ENCODE assay signal across 8 mouse cellular contexts in genomic region chr4:155668689-155669597, GRCm38 (mm10). TPM values are rescaled to one million over a fixed set of nuclear protein-coding genes. Genes with fewer than 3 reads are reported as not detected.
DNase-seq lines count a peak whose midpoint lies in the region; ATAC-seq and TF ChIP-seq lines count a peak whose summit lies in the region.

TSS of gene Mib2 (minus strand) at chr4:155669198.

- no peaks in the 10 kb centered on the region for H3K9me3 ChIP-seq in ES-Bruce4 (replicated peaks; ENCODE audit: control insufficient read depth, insufficient read depth, low read length, poor library complexity, severe bottlenecking)
- no peaks in the 10 kb centered on the region for H3K9me3 ChIP-seq in forebrain, embryonic 13.5 days (replicated peaks)
- H3K9me3 ChIP-seq in liver, postnatal 0 days (ENCODE audit: low read length), result no peaks in the 10 kb centered on the region
- no peaks in the 10 kb centered on the region for H3K9me3 ChIP-seq in neural tube, embryonic 14.5 days (ENCODE audit: control insufficient read depth, low read length)

- peak within 1 kb of the TSS; percentile 93 for H3K4me2 ChIP-seq in forebrain, embryonic 13.5 days
- peak within 1 kb of the TSS; percentile 89 for H3K4me2 ChIP-seq in liver, postnatal 0 days (ENCODE audit: low read depth, low read length)
- peak within 1 kb of the TSS; percentile 93 for H3K4me2 ChIP-seq in neural tube, embryonic 14.5 days (ENCODE audit: low read depth, low read length)

- H3K4me3 ChIP-seq in ES-Bruce4 (ENCODE audit: low read depth, low read length), result peak within 1 kb of the TSS; percentile 94
- peak within 1 kb of the TSS; percentile 85 for H3K4me3 ChIP-seq in forebrain, embryonic 13.5 days
- H3K4me3 ChIP-seq in liver, postnatal 0 days (ENCODE audit: low read depth, low read length), result peak within 1 kb of the TSS; percentile 100
- H3K4me3 ChIP-seq in neural tube, embryonic 14.5 days (ENCODE audit: low read depth, low read length), result peak within 1 kb of the TSS; percentile 88

- peak; percentile 98 for DNase-seq in heart, postnatal 10 days
- DNase-seq in large intestine, adult 2 months (ENCODE audit: low read depth, low spot score), result peak; percentile 96
- DNase-seq in liver, postnatal 0 days, result peak; percentile 97
- DNase-seq in testis, postnatal 10 days (ENCODE audit: low spot score), result peak; percentile 98

- H3K27ac ChIP-seq in ES-Bruce4 (ENCODE audit: insufficient read depth, low read length), result peak within 1 kb of the TSS; percentile 96
- H3K27ac ChIP-seq in forebrain, embryonic 13.5 days, result peak within 1 kb of the TSS; percentile 74
- H3K27ac ChIP-seq in liver, postnatal 0 days (ENCODE audit: low read depth), result peak within 1 kb of the TSS; percentile 80
- H3K27ac ChIP-seq in neural tube, embryonic 14.5 days (ENCODE audit: low read depth, low read length), result peak within 1 kb of the TSS; percentile 80

- H3K9ac ChIP-seq in ES-Bruce4 (ENCODE audit: low read depth, poor library complexity, severe bottlenecking), result peak within 1 kb of the TSS; percentile 79
- H3K9ac ChIP-seq in forebrain, embryonic 13.5 days, result peak within 1 kb of the TSS; percentile 85
- peak within 1 kb of the TSS; percentile 88 for H3K9ac ChIP-seq in liver, postnatal 0 days (replicated peaks)
- peak within 1 kb of the TSS; percentile 82 for H3K9ac ChIP-seq in neural tube, embryonic 14.5 days (replicated peaks; ENCODE audit: low read depth, low read length)

- intact Hi-C loops in heart, postnatal 10 days (cut with DNase I), result no loop called here

- no peaks in the 10 kb centered on the region for H3K27me3 ChIP-seq in ES-Bruce4 (ENCODE audit: control insufficient read depth, insufficient read depth, low read length, poor library complexity, severe bottlenecking)
- 0 out of 2 replicates have a peak, but pooled peaks cover 4% of the 10 kb centered on the region for H3K27me3 ChIP-seq in forebrain, embryonic 13.5 days
- 0 out of 2 replicates have a peak, but pooled peaks cover 2% of the 10 kb centered on the region for H3K27me3 ChIP-seq in liver, postnatal 0 days (ENCODE audit: insufficient read depth, low read length)
- H3K27me3 ChIP-seq in neural tube, embryonic 14.5 days (ENCODE audit: control insufficient read depth, insufficient read depth, low read length), result no peaks in the 10 kb centered on the region

- peak; percentile 95 for ATAC-seq in cerebellum, adult (ENCODE audit: insufficient number of reproducible peaks, low FRiP score, low TSS enrichment)
- ATAC-seq in forebrain, embryonic 13.5 days, result peak; percentile 99
- peak; percentile 99 for ATAC-seq in liver, postnatal 0 days
- ATAC-seq in neural tube, embryonic 14.5 days (ENCODE audit: low read depth), result peak; percentile 99

- no peaks in the 10 kb centered on the region for H3K36me3 ChIP-seq in ES-Bruce4 (ENCODE audit: control insufficient read depth, insufficient read depth, low read length, poor library complexity, severe bottlenecking)
- H3K36me3 ChIP-seq in forebrain, embryonic 13.5 days (ENCODE audit: poor library complexity, severe bottlenecking), result peaks cover 8% of the 10 kb centered on the region
- H3K36me3 ChIP-seq in liver, postnatal 0 days (replicated peaks; ENCODE audit: insufficient read depth, low read length), result 0 out of 2 replicates have a peak, but pooled peaks cover 5% of the 10 kb centered on the region
- no peaks in the 10 kb centered on the region for H3K36me3 ChIP-seq in neural tube, embryonic 14.5 days (ENCODE audit: control insufficient read depth, insufficient read depth, low read length)

- TF ChIP-seq EP300 in ES-Bruce4 (IDR thresholded peaks at IDR 0.05; ENCODE audit: insufficient read depth, low read depth, low read length), result peak; percentile 62; the same call in 1 of the 2 replicates
- no peak for TF ChIP-seq EP300 in liver, postnatal 0 days (IDR thresholded peaks at IDR 0.05; ENCODE audit: low read depth)

- under 1% methylated on average over 70 of the region's 73 CpGs for WGBS in forebrain, embryonic 13.5 days
- under 1% methylated on average over 73 of the region's 73 CpGs for WGBS in large intestine, adult 2 months
- WGBS in liver, postnatal 0 days (ENCODE audit: insufficient replicate concordance), result 2% methylated on average over 73 of the region's 73 CpGs
- WGBS in neural tube, embryonic 14.5 days, result under 1% methylated on average over 73 of the region's 73 CpGs

- TF ChIP-seq POLR2A in ES-Bruce4 (IDR thresholded peaks at IDR 0.05; ENCODE audit: insufficient read depth, low read length), result no peak

- TF ChIP-seq CTCF in ES-Bruce4 (IDR thresholded peaks at IDR 0.05; ENCODE audit: low read depth, low read length), result no peak
- no peak for TF ChIP-seq CTCF in liver, postnatal 0 days (IDR thresholded peaks at IDR 0.05; ENCODE audit: low read depth)

- peaks cover 3% of the 10 kb centered on the region for H3K4me1 ChIP-seq in ES-Bruce4 (ENCODE audit: control insufficient read depth, insufficient read depth, low read length)
- peaks cover 18% of the 10 kb centered on the region for H3K4me1 ChIP-seq in forebrain, embryonic 13.5 days
- peaks cover 9% of the 10 kb centered on the region for H3K4me1 ChIP-seq in liver, postnatal 0 days (ENCODE audit: insufficient read depth)
- 0 out of 2 replicates have a peak, but pooled peaks cover 4% of the 10 kb centered on the region for H3K4me1 ChIP-seq in neural tube, embryonic 14.5 days (ENCODE audit: control insufficient read depth, insufficient read depth, low read length)

RNA-seq across cellular contexts. Expression of gene Mib2, which starts in this region (rescaled TPM):
- polyA plus RNA-seq in ES-Bruce4 (2011; ENCODE audit: insufficient read depth, insufficient read length, low read depth, missing spikeins), result 13.4 and 18.4 TPM in 2 replicates
- 29.8 and 35.2 TPM in 2 replicates for polyA plus RNA-seq in forebrain, embryonic 13.5 days (2015; fragmentation: Nextera tagmentation; extraction: Ambion mirVana)
- 10 to 100 TPM; 21.9 to 22.5 TPM for total RNA-seq in heart, postnatal 10 days (2021)
- polyA plus RNA-seq in large intestine, adult 2 months (2012; rRNA removed), result 36.6 and 47.6 TPM in 2 replicates
- 3.4 and 4.3 TPM in 2 replicates for polyA plus RNA-seq in liver, postnatal 0 days (2015; fragmentation: Nextera tagmentation; extraction: Ambion mirVana)
- polyA plus RNA-seq in neural tube, embryonic 14.5 days (2014; fragmentation: Nextera tagmentation; extraction: Ambion mirVana), result 35.5 and 36.8 TPM in 2 replicates

Comparison
In these comparisons a context has a peak if more than half of its experiments do, and no peak if none do; other contexts are left out.
1. Peak in every context shown above with its lines: DNase-seq, ATAC-seq, H3K4me3 ChIP-seq and H3K27ac ChIP-seq.